Mouse (Mus musculus): Measurements from ENCODE around the gene Pcsk2.

DNA sequence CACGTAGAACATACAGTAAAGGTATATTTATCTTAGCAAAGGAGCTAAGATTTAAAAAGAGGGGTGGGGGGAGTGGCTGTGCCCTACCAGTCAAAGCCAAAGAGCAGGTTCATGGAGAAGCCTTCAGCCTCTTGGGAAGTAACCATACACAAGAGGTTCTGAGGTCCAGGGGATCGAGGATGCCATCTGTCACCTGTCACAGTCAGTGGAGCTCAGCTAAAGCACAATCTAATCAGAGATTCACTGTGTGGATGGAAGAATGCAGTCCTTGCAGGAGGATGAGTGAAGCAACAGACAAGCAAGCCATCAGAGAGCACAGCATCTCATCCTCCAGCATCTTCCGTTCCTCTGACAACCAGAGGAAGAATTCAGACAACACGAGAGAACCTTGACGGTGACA lies 244.0 kb downstream of the Pcsk2 start:
- TF ChIP-seq CTCF (IDR thresholded peaks at IDR 0.05; ENCODE audit: low read depth) (no peak), EP300 (IDR thresholded peaks at IDR 0.05; ENCODE audit: low read depth) (no peak)
